Mouse (Mus musculus): ENCODE measurements around the gene Rnasek.
A peak's percentile ranks its signal among the peaks of the same experiment; 100 is the strongest.

Rnasek gene

DNA sequence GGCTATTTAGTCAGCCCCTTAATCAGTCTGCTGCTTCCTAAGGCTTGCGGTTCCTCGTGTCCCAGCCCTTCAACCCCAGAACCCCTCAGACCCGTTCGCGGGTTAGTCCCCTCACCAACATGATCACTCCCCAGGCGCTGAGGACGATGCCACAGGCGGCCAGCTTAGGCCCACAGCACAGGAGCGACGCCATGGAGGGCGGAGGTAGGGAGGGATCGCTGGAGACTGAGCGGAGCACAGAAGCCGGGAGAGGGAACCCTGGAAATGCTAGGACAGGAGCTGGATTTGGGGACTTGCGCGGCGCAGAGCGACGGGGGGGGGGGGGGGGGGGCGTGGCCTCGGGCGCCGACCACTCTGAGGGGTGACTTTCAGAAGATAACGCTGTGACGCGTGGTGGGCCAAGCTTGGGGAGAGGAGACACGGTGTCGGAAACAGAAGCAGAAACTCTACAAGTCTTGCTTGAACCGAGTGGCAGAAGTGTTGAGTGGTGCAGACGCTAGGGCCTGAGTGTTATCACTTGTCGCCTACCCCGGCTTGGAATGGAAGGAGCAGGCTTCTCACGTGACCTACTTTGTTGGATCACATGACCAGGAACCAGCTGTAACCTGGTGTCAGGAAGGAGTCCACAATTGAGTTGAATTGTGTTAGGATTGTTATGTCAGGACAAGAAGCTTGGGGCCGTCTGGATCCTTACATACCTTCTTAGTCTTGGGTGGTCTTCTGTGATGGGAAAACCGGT, at the start of gene Rnasek, which contains the start of gene Gm21988:
Rnasek (minus strand) TSS at position 302 of the 739 bp plus-strand sequence.
Gm21988 (minus strand) TSS at position 290 of the 739 bp plus-strand sequence.
- no peak for DNase-seq (ENCODE audit: low read depth)

DNA sequence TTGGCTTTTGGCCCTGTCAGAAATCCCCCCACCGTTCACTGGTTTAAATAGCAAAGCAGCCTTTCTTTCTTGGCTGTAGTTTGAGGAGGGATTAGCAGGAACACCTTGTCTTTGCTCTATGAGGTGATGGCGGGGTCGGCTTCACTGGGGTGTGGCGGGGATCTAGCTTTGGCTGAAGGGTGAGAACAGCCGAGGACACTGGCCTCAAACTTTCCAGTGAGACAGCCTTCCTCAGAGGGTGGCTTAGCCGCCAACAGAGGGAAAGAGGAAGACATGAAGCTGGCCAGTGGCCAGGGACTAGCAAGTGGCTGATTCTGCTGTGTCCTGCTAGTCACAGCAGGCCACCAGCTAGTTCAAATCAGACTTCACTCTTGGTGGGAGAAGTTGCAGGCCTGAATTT, 49.6 kb upstream of the Rnasek start:
- DNase-seq (ENCODE audit: low read depth) = no peak

DNA sequence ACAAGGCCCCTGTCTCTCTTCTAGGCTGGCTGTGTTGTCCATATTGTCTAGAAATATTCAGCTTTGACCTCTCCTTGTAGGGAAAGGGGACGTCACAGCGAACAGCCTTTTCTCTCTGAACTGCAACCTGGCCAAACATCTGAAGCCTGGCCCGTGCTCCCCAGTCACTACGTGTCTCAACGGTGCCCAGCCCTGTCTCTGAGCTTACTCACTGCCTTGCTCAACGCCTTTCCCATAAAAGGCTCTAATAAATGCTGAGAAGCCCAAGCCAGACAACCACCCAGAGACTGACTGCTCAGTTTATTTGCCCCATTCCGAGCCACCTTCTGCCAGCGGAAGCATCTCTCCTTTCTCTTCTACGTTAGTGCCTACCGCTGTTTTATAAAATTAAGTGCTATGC, 48.5 kb upstream of the Rnasek start:
- no peak for DNase-seq (ENCODE audit: low read depth)

DNA sequence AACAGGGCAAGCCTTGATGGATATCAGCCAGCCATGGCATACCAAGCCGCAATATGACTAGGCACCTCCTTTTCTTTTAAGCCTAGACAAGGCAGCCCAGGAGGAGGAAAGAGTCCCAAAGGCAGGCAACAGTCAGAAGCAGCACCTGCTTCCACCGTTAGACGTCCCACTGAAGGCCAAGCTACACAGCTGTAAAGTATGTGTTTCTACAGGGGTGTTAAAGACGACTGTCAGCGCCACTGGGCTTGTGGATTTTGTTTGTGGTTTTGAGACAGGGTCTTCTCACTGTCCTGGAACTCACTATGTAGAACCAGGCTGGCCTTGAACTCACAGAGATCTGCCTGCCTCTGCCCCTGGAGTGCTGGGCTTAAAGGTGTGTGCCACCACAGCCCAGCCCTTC, 46.0 kb upstream of the Rnasek start:
- DNase-seq (ENCODE audit: low read depth) = no peak

DNA sequence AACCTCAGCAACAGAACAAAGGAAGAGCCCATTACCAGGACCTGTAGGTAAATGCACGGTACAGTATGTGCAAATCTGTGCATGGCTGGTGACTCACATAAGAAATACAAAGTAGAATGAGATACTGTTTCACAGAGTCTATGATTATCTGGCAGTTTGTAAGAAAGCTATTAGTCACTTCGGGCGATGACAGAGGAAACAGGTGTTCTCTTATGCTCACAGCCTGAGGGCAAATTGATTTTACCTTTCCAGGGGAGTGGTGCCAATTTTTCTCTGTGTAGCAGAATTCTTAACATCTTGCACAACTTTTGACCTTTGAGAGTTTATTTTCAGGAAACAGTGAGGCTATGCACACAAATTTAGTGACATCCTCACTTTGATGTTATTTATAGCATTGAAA, 45.1 kb upstream of the Rnasek start:
- DNase-seq (ENCODE audit: low read depth) = no peak

DNA sequence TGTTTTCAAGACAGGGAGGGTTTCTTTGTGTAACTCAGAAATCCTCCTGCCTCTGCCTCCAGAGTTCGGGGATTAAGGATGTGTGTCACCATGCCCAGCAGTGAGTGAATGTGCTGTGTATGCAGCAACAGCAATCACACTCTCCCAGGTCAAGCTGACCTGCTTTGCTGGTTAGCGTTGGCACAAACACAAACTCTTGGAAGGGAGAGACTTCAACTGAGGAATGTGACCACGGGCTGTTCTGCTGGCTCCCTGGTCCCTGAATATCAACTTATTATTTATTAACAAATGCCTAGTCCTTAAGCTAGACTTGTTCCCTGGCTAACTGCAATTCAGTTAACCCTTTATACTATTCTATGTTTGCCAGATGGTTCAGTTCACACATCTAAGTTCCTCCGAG, 44.0 kb upstream of the Rnasek start:
- no peak for DNase-seq (ENCODE audit: low read depth)

DNA sequence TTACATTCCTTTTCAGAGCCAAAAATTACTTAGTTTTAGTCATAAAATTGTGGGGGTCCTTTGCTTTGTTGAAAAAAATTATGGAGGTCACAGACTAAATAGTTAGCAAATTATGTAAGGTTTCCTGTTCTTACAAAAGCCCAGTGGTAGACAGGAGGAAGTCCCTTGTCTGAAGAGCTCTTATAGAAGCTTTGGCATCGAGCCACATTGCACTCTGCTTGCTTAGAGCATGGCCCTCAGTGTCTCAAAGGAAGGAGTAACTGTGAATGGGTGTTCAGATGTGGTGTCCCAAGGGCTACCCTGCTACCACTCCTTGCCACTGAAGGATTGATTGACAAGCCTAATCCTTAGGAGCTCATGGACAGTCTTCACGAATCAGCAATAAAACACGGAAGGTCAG, 40.8 kb upstream of the Rnasek start:
- no peak for DNase-seq (ENCODE audit: low read depth)

DNA sequence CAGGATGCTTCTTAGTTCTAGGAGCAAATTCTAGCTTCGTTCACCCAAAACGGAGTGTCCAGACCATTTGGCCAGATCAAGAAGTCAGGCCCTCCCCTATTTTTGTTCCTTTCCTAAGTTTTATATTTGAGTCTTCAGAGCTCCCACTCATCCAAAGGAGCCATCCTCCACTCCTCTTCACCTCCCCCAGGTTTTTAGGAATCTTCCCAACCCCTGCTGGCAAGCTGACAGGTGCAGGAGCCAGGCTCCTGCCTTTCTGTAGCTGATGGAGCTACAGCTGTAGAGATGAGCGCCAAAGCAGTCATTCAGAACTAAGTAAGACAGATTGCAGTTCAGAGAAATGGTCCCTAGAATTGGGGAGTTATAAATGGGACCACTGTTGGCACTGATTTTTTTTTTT, 39.3 kb upstream of the Rnasek start:
- no peak for DNase-seq (ENCODE audit: low read depth)

DNA sequence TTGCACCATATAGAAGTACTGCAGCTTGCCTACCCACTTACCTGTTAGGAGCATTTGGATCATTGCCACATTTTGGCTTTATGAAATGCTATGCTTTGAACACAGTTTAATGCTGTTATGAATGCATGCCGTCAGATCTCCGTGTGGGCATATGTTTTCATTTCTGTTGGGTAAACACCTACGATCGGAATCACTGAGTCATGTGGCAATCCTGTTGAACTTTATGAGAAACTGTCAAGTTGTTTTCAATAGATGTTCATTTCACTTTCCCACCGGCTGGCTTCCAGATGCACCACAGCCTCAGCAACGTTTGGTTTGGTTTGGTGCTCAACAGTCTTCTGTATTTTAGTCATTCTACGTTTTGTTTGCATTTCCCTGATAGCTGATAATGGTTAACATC, 32.0 kb upstream of the Rnasek start:
- DNase-seq (ENCODE audit: low read depth) = no peak

DNA sequence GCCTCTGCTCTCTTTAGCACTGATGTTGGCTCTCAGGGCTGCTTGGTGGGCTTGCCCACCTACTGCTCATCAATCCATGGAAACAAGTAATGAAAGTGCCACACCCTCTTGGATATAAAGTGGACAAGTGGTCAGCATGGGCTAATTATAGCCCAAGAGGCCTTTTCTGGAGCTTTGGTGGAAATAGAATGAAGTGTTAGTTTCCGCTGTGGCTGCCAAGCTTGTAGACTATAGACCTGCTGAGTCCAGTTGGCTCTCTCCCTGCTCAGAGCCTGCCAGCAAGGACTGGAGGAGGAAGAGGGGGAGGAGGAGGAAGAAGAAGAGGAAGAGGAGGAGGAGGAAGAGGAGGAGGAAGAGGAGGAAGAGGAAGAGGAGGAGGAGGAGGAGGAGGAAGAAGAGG, 26.8 kb upstream of the Rnasek start:
- no peak for DNase-seq (ENCODE audit: low read depth)

DNA sequence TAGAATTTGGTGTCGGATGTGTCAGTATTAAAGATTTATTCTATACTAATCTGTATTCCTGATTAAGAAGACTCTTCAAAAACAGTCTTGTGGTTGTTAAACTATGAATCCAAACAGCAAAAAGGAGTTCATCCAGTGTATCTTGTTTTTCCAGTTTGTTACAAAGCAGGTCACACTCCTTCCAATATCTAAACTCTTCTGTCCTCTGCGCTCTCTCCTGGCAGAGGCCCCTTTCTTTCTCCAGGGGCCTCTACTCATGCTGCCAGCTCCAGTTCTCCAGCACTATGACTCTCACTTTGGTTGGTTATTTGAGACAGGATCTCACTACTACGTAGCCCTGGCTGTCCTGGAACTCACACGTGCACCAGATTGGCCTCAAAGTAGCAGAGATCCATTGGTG, 26.2 kb upstream of the Rnasek start:
- no peak for DNase-seq (ENCODE audit: low read depth)

DNA sequence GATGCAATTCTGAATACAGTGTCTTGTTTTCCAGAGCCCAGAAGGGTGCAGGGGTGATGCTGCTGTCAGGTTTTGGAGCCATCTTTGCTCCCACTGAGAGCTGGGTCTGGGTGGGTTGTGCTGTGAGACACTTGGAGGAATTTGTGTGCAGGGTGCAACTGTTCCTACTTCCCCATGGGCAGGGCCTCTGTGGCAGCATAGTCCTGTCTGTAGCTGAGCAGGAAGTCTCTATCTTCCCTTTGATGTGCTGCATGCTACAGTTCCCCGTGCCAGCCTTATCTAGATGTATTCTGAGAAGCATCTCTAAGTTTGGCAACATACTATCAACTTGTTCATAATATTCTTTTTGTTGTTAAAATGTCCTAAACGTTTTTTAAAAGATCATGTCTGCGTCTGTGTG, 25.6 kb upstream of the Rnasek start:
- no peak for DNase-seq (ENCODE audit: low read depth)

DNA sequence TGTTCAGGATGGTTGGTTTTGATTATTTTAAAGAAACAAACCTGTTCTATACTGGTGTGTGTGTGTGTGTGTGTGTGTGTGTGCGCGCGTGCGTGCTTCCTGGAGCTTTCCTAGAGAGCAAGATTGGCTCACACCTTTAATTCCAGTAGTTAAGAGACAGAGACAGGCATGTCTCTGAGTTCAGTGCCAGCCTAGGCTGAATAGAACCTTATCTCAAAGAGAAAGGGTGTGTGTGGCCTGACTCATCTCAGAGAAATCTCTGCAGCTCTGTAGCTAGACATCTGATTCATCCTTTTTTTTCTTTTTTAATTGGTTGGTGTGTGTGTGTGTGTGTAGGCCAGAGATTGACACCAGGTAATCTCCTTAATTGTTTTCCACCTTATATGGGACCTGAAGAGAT, 19.4 kb upstream of the Rnasek start:
- DNase-seq (ENCODE audit: low read depth) = no peak

DNA sequence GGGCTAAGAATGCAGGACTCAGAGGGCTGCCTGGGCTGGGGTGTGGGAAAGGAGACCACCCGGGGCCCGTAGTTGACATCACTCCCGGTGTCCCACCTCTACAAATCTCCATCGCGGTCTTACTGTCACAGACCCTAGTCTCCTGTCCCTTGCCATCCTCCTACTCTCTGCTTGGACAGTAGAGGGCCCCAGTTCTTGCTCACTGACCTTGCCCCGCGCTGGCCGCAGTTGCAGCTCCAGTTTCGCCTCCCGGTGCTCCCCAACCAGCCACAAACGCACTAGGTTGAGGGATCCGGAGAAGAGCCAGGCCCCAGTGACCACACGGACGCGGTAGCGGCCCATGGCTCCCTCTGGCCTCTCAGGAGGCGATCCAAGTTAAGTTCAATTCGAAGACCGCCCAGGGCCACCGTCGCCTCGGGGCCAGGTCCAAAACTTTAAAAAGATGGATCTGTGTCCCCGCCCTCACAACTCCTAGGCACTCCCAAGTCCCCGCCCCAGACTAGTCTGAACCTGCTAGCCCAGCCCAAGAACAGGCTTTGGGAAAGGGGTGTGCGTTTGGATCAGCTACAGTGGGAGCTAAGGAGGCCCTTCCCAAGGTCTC, 15.4 kb upstream of the Rnasek start, which contains the start of gene Alox12:
Alox12 (minus strand) TSS at position 423 of the 601 bp plus-strand sequence.
- DNase-seq (ENCODE audit: low read depth) = no peak

DNA sequence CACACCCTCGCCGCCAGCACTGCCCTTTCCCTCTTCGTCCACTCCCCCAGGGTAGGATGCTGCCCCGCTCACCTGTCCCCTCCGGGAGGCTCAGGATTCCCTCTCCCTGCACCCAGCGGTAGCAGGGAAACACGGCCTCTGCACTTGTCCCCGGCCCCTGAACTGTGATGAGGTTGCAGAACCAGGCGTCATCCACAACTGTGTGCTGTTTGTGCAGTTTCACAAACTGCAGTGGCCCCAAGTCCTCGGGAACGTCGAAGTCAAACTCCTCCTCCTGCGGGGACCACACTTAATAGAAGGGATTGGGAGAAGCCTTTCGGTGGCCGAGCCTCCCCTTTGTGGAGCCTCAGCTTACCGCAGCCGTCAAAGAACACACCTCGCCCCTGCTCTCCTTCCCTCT, 14.7 kb upstream of the Rnasek start:
- DNase-seq (ENCODE audit: low read depth) = no peak

DNA sequence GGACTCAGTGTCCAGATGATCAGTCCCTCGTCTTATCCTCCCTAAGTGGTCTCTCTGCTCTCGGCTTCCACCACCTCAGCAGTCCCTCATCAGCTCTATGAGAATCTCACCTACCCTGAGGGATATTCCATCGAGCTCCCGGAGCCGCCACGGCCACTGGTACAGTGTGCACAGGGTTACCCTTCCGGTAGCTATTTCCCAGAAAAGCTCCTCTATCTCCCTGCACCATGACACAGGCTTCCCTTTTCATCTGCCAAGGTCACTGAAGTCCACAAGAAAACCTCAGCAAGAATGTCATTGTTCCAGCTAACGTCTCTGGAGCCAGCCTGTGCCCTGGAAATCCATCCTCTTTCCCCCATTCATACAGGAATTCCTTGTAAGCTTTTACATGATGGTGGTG, 12.2 kb upstream of the Rnasek start:
- no peak for DNase-seq (ENCODE audit: low read depth)

DNA sequence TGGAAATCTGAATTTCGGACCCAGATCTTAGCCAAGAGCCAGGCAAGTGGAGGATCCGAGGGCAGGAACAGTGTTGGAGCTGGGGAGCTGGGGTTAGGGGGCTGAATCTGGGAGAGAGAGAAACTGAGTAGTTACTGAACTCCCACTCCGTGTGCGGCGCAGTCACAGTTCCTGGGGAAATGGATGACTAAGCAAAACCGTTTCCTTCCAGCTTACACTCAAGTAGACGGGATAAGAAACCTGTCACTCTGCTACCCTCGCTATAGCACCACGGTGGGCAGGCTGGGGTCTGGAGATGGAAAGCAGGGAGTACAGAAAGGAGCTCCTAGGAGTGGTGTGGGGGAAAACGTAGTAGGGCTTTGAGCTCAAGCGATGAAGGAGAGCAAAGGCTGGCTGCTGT, 10.5 kb upstream of the Rnasek start:
- DNase-seq (ENCODE audit: low read depth) = no peak

DNA sequence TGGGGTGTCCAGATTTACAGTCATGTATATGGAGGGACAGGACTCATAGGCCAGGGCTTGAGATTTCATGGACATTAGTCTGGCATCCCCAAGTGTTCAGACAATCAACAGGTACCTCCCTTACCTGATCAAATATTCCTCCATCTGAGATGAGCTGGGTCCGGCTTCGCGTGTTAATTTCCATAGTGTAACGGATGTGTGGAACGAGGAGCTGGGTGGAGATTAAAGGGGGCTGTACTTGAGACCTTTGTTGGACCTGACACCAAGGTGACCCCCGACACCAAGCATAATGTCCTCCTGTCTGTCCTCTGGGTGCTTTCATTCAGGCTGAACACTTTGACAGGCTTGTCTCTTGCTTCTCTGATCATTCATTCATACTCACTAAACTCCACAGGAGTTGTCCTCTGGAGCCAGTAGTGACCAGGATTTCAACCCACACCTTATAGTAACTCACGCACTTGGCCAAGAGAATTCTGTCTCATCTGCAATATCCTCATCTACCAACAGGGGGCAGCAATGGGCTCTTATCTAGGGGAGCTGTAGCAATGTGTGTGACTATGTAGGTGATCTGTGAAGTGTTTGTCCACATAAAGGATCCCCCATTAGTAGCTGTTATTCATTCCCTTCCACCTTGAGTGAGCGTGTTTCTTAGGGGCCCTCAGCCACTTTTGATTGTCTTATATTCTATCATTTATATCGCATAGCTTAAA, 7.6 kb upstream of the Rnasek start:
- DNase-seq (ENCODE audit: low read depth) = no peak

DNA sequence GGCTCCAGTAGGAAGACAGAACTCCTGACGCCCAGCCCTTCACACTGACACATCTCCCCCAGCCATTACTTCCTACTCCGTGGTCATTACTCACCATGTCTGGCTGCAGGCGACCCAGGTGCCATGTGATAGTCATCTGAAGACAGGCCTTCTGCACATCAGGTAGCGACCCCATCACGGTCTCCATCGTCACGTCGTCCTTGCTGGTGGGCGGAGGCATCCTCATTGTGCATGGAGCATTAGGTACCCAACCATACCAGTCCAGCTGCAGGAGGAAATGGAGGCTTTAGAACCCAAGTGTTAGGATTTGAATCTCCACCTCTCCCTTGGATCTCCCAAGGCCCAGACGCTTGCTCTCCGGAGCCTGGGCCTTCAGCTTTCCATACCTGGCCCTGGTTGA, 2.9 kb upstream of the Rnasek start:
- DNase-seq (ENCODE audit: low read depth) = no peak

DNA sequence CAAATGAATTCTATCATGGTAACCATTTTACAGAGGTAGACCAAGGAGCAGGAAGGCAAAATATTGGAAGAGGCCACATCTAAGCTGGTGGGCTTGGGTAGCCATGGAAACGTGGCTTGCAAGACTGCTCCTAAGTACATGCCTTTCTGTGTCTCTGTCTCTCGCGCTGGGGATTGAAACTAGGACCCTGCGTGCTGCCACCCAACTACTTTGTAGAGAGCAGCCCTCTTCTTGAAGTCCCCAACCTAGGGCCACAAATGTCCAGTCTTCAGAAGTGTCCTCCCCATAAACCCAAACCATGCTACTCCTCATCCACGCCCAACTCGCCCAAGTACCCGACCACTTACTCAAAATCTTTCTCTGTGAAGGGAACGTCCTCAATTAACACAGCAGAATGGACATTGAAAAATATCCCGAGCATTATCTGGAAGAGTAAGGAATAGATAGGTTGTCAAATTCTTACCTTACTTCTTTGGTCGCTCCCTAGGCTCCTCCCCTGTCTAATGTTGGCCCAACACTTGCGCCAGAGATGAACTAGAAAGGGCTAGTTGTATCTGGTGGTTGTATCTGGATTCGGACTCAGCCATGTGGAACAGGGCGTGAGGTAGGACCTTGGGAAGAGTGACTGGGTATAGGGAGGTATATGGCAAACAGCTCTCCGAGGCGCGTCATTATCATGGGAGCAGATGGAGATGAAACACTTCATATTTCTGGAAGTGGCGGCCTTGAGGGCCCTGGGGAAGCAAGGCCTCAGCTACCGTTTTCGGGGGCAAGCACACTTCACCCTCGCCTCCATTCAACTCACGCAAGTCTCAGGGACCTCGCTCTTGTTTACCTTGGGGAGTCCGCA, 826 bp downstream of the Rnasek start:
- no peak for DNase-seq (ENCODE audit: low read depth)

DNA sequence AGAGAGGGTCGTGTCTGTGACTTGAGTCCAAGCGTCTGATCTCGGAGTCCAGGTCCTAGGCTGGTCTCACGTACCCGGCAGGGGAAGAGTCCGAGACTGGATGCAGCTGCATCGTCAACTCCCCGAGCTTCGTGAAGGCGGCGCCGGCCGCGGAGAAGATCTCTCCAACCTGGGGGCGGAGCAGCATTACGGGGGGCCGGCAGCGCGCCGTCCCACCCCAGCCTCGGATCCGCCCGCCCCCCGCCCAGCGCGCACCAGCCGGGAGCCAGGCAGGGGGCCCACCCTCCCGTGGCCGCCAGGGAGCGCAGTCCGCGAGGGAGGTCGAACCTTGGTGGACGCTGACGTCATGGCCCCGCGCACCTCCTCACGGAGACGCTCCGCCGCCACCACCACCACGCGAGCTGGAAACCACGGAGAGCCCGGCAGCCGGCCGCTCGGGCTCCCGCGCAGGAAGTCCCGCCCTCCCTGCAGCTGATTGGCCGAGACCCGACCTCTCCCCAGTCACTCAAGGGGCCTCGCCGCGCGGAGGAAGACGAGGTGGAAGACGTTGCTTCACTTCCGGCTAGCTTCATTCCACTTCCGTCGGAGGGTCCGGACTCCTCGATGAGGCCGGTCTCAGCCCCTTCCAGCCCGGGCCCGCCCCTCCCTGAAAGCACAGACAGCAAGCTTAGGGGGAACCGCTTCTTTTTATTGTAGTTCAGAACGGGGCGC, 2.0 kb downstream of the Rnasek start, which contains the start of gene 0610010K14Rik:
0610010K14Rik (minus strand) TSS at position 458 of the 711 bp plus-strand sequence.
- DNase-seq (ENCODE audit: low read depth) = peak; percentile 90

DNA sequence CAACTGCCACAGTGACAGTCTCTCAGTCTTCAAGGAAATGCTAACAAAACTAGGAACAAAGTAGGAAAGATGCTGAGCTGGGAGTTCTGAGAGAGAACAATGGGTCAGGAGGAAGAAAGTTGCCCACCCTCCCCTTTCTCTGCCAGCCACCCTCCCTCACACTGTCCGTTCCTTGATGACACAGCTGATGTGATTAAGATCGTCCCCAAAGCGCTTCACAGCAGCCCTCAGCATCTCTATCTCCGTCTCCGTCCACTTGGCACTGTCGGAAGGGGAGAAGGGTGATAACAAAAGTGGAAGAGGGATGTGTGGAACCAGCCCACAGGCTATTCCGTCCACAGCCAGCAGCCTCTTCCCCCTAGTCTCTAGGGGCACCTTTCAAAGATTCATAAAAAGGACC, 2.9 kb downstream of the Rnasek start:
- DNase-seq (ENCODE audit: low read depth) = no peak

Data from c-Kit-positive CD71-positive TER-119-negative erythroid progenitor cells, embryonic 14.5 days (primary cell).